Mouse (Mus musculus): ENCODE data around the gene Lrrfip2.
A peak's percentile ranks its signal among the peaks of the same experiment; 100 is the strongest.

Gene Lrrfip2

GRCm38 (mm10) chr9:111117126-111117642 is at the start of gene Lrrfip2:
Gene Lrrfip2 (plus strand): TSS chr9:111117592.
- peak; percentile 25 for DNase-seq (ENCODE audit: low read depth, low spot score)

GRCm38 (mm10) chr9:111070546-111070961 is 46.8 kb upstream of the Lrrfip2 start:
- peak; percentile 78 for DNase-seq (ENCODE audit: low read depth, low spot score)

- peak; percentile 62 for DNase-seq (ENCODE audit: low read depth, low spot score)
Measured at GRCm38 (mm10) chr9:111072175-111072574, 45.2 kb upstream of the Lrrfip2 start.

DNA sequence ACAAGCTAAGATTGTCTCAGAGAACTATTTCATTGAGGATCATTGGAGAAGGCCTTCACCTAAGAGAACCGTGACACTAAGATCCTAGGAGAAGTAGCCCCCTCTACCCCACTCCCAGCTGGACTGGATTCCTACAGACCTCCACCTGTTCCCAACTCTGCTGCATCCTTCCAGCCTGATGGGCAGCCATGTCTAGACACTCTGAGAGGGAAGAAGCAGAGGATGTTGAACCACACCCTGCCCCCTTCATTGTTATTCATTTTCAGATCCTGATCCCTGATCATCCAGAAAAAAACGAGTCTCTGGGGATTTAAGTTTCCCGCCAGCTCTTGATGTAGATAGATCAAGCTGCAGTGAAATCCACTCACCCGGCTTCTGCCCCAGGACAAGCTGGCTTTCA is 44.4 kb upstream of the Lrrfip2 start:
- no peak for DNase-seq (ENCODE audit: low read depth, low spot score)

- peak; percentile 65 for DNase-seq (ENCODE audit: low read depth, low spot score)
Measured at GRCm38 (mm10) chr9:111077745-111078144, 39.6 kb upstream of the Lrrfip2 start.

GRCm38 (mm10) chr9:111080801-111081200 is 36.6 kb upstream of the Lrrfip2 start:
- DNase-seq (ENCODE audit: low read depth, low spot score) = no peak

DNA sequence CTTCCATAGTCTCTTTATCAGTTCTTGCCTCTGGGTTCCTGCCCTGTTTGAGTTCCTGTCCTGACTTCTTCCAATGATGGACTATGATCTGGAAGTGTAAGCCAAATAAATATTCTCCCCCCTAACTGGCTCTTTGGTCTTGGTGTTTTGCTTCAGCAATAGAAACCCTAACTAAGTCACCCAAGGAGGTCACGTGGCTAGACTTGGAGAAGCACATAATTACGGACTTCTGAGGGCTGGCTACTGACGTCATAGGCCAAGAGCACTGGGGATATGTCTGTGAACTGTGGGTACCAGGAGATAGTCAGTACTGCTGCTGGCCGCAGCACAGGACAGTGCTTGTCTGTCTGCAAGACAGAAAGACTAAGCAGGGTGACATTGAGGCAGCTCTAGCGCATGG is 35.6 kb upstream of the Lrrfip2 start:
- DNase-seq (ENCODE audit: low read depth, low spot score) = no peak

DNA sequence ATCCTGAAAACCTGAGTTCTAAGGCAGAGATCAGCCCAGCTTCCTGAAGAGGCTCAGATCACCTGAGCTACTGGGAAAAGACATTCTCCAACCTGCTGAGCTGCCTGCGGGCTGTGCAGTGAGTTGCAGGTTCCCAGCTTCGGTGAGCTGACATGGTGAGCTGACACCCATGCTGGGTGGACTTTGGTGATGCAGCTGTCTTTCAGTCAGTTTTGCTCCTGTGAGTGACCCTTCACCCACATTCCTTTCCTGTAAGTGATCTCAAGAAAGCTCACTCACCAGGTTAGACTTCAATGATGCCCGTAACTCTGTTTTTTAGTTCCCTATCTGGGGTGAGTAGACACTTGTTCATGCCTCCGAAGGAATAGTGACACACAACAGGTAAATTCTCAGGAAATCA is 32.1 kb upstream of the Lrrfip2 start:
- no peak for DNase-seq (ENCODE audit: low read depth, low spot score)

DNA sequence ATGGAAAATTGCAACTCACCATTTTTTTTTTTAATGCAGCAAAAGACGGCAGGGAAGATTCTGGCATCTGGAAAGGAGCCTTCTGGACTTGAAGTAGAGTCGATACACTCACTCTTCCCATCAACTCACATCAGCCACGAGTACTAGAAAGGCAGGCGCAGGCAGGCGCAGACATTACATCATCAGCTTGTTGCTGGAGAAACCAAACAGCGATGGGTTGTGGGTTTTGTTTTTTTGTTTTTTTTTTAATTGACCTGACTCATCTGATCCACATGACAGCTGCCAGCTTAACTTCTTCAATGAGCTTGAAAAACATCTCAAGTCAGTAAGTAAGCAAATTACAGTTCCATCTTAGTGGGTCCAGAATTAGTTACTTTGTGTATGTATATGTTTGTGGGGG is 31.3 kb upstream of the Lrrfip2 start:
- peak; percentile 30 for DNase-seq (ENCODE audit: low read depth, low spot score)

DNA sequence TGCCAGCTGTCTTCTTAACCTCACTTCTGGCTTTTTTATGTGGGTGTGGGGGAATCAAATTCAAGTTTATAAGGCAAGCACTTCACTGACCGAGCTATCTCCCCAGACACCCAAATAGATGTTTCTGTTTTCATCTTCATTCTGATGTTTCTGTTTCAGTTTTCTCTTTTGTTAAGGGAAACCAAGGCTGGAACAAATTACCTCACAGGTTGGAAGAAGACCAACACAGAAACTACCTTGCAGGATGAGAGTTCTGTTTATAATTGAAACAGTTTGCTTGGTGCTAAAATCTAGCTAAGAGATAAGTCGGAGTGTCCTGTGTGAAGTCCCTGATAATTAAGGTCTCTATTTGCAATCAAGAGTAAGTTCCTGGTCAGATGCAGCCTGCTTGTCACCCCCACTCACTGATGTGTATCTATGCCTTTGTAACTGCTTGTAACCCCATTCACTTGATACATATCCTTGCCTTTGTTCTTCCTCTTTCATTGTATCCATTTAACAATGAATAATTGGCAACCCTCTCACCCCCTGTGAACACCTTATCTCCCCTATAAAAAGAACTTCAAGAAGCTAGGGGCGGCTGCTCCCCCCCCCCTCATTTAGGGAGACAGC is 30.3 kb upstream of the Lrrfip2 start:
- DNase-seq (ENCODE audit: low read depth, low spot score) = no peak

DNA sequence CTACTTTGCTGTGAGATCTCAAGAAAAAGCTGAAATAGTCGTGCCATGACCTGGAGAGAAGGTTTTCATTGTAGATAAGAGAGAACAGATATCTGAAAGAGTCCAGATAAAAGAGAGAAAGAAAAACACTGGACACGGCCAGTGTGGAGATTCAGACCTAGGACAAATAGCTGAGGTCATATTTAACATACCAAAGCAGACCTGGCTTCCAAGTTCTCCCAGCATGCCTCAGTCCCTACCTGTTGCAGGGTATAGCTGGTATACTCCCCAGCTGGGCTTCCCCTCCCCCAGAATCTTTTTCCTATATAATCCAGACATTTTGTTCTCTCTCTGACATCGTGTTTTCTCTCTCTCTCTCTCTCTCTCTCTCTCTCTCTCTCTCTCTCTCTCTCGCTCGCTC is 29.4 kb upstream of the Lrrfip2 start:
- DNase-seq (ENCODE audit: low read depth, low spot score) = no peak

DNA sequence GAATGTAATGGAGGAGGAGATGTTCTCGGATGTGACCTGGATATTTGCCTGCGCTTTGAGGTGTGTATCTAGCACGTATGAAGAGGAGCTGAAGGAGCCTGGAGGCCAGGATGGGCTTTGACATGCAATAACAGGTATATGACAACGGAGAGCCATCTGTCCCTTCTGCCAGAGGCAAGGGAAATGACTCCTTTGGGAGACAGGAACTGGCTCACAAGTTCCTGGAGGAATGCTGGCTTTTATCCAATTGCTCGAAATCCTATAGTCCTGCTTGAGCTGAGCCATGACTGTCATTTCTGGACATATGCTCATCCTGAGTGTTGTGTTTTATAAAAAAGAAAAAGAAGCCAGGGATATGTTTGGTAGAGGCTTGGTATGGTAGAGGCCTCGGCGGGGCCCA is 28.5 kb upstream of the Lrrfip2 start:
- no peak for DNase-seq (ENCODE audit: low read depth, low spot score)

- no peak for DNase-seq (ENCODE audit: low read depth, low spot score)
Measured at GRCm38 (mm10) chr9:111092657-111093056, 24.7 kb upstream of the Lrrfip2 start.

GRCm38 (mm10) chr9:111093094-111093493 is 24.3 kb upstream of the Lrrfip2 start:
- DNase-seq (ENCODE audit: low read depth, low spot score) = peak; percentile 78

GRCm38 (mm10) chr9:111094626-111095025 is 22.8 kb upstream of the Lrrfip2 start:
- DNase-seq (ENCODE audit: low read depth, low spot score) = no peak

GRCm38 (mm10) chr9:111095710-111096109 is 21.7 kb upstream of the Lrrfip2 start:
- DNase-seq (ENCODE audit: low read depth, low spot score) = no peak

DNA sequence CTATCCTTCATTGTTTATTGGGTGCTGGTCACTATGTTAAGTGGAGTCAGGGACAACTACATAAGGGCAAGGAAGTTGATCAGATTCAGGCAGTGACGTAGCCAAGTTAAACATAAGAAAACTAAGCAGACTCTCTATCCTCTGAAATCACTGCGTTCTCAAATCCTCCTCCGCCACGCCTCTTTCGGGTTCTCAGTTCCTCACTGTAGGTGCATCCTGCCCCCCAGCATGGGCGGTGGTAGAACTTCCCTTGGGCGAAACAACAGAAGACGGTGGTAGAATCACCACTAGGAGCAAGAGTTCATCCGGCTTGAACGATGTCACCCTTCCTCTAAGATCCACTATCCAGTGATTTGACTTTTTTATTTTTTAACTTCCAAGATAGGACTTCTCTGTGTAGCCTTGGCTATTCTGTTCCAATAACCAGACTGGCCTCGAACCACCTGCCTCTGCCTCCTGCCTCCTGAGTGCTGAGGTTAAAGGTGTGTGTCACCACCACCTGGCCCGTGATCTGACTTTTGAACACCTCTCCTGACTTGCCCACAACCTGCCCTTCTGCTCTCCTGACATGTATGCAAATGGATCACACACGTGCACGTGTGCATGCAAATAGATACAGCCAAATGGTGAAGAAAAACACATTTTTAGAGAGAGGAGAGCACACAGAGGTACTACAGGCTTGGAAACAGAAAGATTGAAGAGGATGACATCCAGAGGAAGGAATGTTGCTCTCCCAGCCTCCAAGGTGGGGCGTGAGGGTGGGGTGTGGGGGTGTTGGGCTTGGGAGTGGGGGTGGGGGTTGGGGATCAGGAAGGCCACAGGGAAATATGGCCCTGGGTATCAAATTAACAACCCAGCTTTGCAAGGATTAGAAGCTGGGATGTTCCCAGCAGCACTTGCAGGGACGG is 20.7 kb upstream of the Lrrfip2 start:
- DNase-seq (ENCODE audit: low read depth, low spot score) = no peak

GRCm38 (mm10) chr9:111097543-111097942 is 19.8 kb upstream of the Lrrfip2 start:
- no peak for DNase-seq (ENCODE audit: low read depth, low spot score)

DNA sequence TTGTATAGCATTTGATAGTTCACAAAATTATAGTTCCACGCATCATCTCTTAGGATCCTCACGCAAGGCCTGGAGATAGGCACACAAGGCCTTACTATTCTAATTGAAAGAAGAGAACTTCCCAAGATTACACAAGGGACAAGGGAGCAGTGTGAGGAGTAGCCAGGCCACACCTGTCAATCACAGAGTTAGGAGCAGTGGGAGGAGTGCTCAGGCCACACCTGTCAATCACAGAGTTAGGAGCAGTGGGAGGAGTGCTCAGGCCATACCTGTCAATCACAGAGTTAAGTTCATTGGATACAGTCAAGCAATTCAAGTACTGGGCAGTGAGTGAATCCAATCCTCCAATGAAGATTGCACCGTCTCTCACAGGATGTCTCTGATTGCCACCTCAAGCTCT is 17.0 kb upstream of the Lrrfip2 start:
- no peak for DNase-seq (ENCODE audit: low read depth, low spot score)

- DNase-seq (ENCODE audit: low read depth, low spot score) = no peak
Measured at GRCm38 (mm10) chr9:111103293-111103692, 14.1 kb upstream of the Lrrfip2 start.

DNA sequence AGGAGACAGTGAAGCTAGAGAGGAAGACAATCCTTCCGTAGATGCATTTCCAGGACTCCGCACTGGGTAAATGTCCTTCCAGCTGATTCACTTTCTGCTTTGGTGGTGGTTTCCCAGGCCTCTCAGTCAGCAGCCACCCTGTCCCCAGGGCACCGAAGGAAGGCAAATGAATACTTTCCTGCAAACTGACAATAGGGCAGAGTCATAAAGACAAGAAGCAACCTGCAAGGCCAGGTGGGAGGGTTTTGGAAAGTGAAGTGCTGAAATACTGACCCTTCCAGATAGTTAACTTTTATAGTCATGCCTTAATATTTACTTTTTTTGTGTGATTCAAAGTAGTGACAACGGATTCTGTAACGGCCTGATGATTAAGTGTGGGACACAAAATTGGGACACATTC is 13.5 kb upstream of the Lrrfip2 start:
- DNase-seq (ENCODE audit: low read depth, low spot score) = no peak

- DNase-seq (ENCODE audit: low read depth, low spot score) = no peak
Measured at GRCm38 (mm10) chr9:111107863-111108262, 9.5 kb upstream of the Lrrfip2 start.

GRCm38 (mm10) chr9:111117794-111118251 is 431 bp downstream of the Lrrfip2 start:
- peak; percentile 88 for DNase-seq (ENCODE audit: low read depth, low spot score)
